Mouse (Mus musculus): ENCODE measurements around the gene Lama1. TPM values are rescaled to one million over a fixed set of nuclear protein-coding genes. Genes with fewer than 3 reads are reported as not detected.

Lama1 gene
- not detected in 2 replicates for polyA plus RNA-seq (2012)

GRCm38 (mm10) chr17:67696694-67697386, at the start of gene Lama1:
Lama1 (plus strand) TSS chr17:67697259.

Other genes starting within 250 kb of the Lama1 start
- gene Lrrc30, start 64.5 kb upstream of the Lama1 start, polyA plus RNA-seq (2012) = 0.03 TPM in 1 of 2 replicates, not detected in the other

Data from megakaryocyte-erythroid progenitor cell, adult 5 weeks (primary cell).